Mouse (Mus musculus) gastrocnemius, postnatal 25 days (tissue): ENCODE data around the gene Dnm3. TPM values are rescaled to one million over a fixed set of nuclear protein-coding genes. Genes with fewer than 3 reads are reported as not detected.

Experiments used
- DNase-seq: peaks from one replicate; pipeline ENCODE4 v3.0.0; 2022
- total RNA-seq, 2 experiments: library from RNA; stranded (reverse); gene quantifications; 1 replicate in 1 of 2; 2 replicates in 1 of 2; pipeline ENCODE4 v1.2.3; 2021

Gene Dnm3
- total RNA-seq, 2 experiments from 2014 or later: 4.7 to 7.6 TPM

GRCm38 (mm10) chr1:162209487-162210149 lies 268.2 kb downstream of the Dnm3 start:
- no peak for DNase-seq

GRCm38 (mm10) chr1:162209010-162209409 lies 268.8 kb downstream of the Dnm3 start:
- DNase-seq: no peak

GRCm38 (mm10) chr1:162207708-162208043 lies 270.2 kb downstream of the Dnm3 start:
- DNase-seq: no peak

- no peak for DNase-seq
Measured at GRCm38 (mm10) chr1:162206998-162207707, 270.7 kb downstream of the Dnm3 start.

- no peak for DNase-seq
Measured at GRCm38 (mm10) chr1:162202465-162203348, 275.1 kb downstream of the Dnm3 start.

GRCm38 (mm10) chr1:162200446-162200845 lies 277.4 kb downstream of the Dnm3 start:
- DNase-seq: no peak

- DNase-seq: no peak
Measured at GRCm38 (mm10) chr1:162196812-162197680, 280.8 kb downstream of the Dnm3 start.

GRCm38 (mm10) chr1:162188744-162189143 lies 289.1 kb downstream of the Dnm3 start:
- DNase-seq: no peak

GRCm38 (mm10) chr1:162187352-162188120 lies 290.3 kb downstream of the Dnm3 start:
- peak; percentile 20 for DNase-seq

- DNase-seq: no peak
Measured at GRCm38 (mm10) chr1:162186470-162187351, 291.1 kb downstream of the Dnm3 start.

- peak; percentile 82 for DNase-seq
Measured at GRCm38 (mm10) chr1:162184003-162184748, 293.7 kb downstream of the Dnm3 start.

- DNase-seq: no peak
Measured at GRCm38 (mm10) chr1:162183438-162183837, 294.4 kb downstream of the Dnm3 start.

GRCm38 (mm10) chr1:162181187-162181975 lies 296.5 kb downstream of the Dnm3 start:
- no peak for DNase-seq

GRCm38 (mm10) chr1:162180451-162180850 lies 297.4 kb downstream of the Dnm3 start:
- no peak for DNase-seq

GRCm38 (mm10) chr1:162179401-162179800 lies 298.4 kb downstream of the Dnm3 start:
- no peak for DNase-seq

- DNase-seq: no peak
Measured at GRCm38 (mm10) chr1:162172806-162173205, 305.0 kb downstream of the Dnm3 start.

- DNase-seq: peak; percentile 14
Measured at GRCm38 (mm10) chr1:162163687-162164484, 313.9 kb downstream of the Dnm3 start.

- DNase-seq: no peak
Measured at GRCm38 (mm10) chr1:162162677-162163076, 315.2 kb downstream of the Dnm3 start.
